Mouse (Mus musculus) ES-E14 (cell line): ENCODE data around the gene Myh10. TPM values are rescaled to one million over a fixed set of nuclear protein-coding genes. Genes with fewer than 3 reads are reported as not detected.
"Not testable (repeated sequence)": the region's sequence is repeated elsewhere in the genome, so short reads cannot be mapped to it uniquely, and the experiment has no call there.

Experiments used
- DNase-seq: peaks from one replicate; pipeline ENCODE4 v3.0.0-alpha.2; 2013; ENCODE audit warnings: low read depth, low spot score
- H3K27ac ChIP-seq: 2 replicates; pipeline ENCODE4 v1.5.1; 2012; ENCODE audit warnings: low read depth, mild to moderate bottlenecking, low read length, moderate library complexity, mixed read lengths; ENCODE audit not compliant: poor library complexity, insufficient read depth, severe bottlenecking
- H3K36me3 ChIP-seq: 2 replicates; pipeline ENCODE4 v1.6.1; 2012; ENCODE audit warnings: mild to moderate bottlenecking, low read length, moderate library complexity, mixed read lengths; ENCODE audit not compliant: control insufficient read depth, poor library complexity, insufficient read depth, severe bottlenecking
- H3K4me1 ChIP-seq, 2 experiments: fragments of 150-350 bp in 1 of 2; sonication (generic) in 1 of 2; 2 replicates each; pipeline ENCODE4 v1.6.1; 2012; ENCODE audit warnings: low read length in 2 of 2, mild to moderate bottlenecking in 1 of 2, mixed read lengths in 1 of 2; ENCODE audit not compliant: control insufficient read depth in 2 of 2, insufficient read depth in 2 of 2, poor library complexity in 1 of 2
- H3K4me3 ChIP-seq, 2 experiments: fragments of 150-350 bp in 1 of 2; sonication (generic) in 1 of 2; 2 replicates each; pipeline ENCODE4 v1.5.1; 2012; ENCODE audit warnings: low read length in 2 of 2, low read depth in 1 of 2, mild to moderate bottlenecking in 1 of 2, mixed read lengths in 1 of 2; ENCODE audit not compliant: insufficient read depth in 1 of 2, poor library complexity in 1 of 2, severe bottlenecking in 1 of 2
- H3K9ac ChIP-seq: 2 replicates; pipeline ENCODE4 v1.6.1; 2012; ENCODE audit warnings: low read depth, mild to moderate bottlenecking, low read length, mixed read lengths; ENCODE audit not compliant: poor library complexity, insufficient read depth, severe bottlenecking
- H3K9me3 ChIP-seq: fragments of 150-350 bp; sonication (generic); 2 replicates; pipeline ENCODE4 v1.6.1; 2012; ENCODE audit warnings: low read depth, mild to moderate bottlenecking, low read length; ENCODE audit not compliant: control insufficient read depth, insufficient read depth
- CHD2 ChIP-seq: IDR thresholded peaks from 2 replicates; pipeline ENCODE4 v1.6.1; 2014; ENCODE audit warnings: mild to moderate bottlenecking, low read depth, low read length, inconsistent platforms
- HCFC1 ChIP-seq: IDR thresholded peaks from 2 replicates; pipeline ENCODE4 v1.6.1; 2012; ENCODE audit warnings: low read length, inconsistent platforms, borderline replicate concordance; ENCODE audit not compliant: insufficient read depth
- MAFK ChIP-seq: IDR thresholded peaks from 2 replicates; pipeline ENCODE4 v1.6.1; 2014; ENCODE audit warnings: mild to moderate bottlenecking, low read depth, low read length, inconsistent platforms; ENCODE audit not compliant: insufficient read depth
- ZC3H11A ChIP-seq: IDR thresholded peaks from 2 replicates; pipeline ENCODE4 v1.6.1; 2012; ENCODE audit warnings: low read depth, mild to moderate bottlenecking, inconsistent platforms, low read length, borderline replicate concordance
- ZNF384 ChIP-seq: IDR thresholded peaks from 2 replicates; pipeline ENCODE4 v1.6.1; 2012; ENCODE audit warnings: low read depth, low read length, inconsistent platforms
- in situ Hi-C, 2 experiments: fragments of 600-800 bp; cut with MboI; formaldehyde crosslinking; loops; one replicate each; pipeline ENCODE4 v1.15.1; 2025; ENCODE audit warnings: low sequenced_read_pairs in 2 of 2, inconsistent platforms in 1 of 2; ENCODE audit not compliant: unreplicated experiment in 2 of 2
- total RNA-seq: library from RNA; depleted of rRNA; stranded (reverse); fragments of 300-350 nt; gene quantifications from 2 replicates; pipeline ENCODE4 v1.2.3, GENCODE M21; 2012

Myh10 gene
- total RNA-seq, 1 experiment, result 107 TPM

- Histone ChIP-seq H3K9ac (no peak overlapping the region), H3K9me3 (no peaks in the 10 kb centered on the region), H3K4me3 (no peak overlapping the region), H3K36me3 (peaks cover 2% of the 10 kb centered on the region; the same call in 1 of the 2 replicates), H3K4me1 (no peaks in the 10 kb centered on the region), H3K27ac (no peak overlapping the region)
- in situ Hi-C loops, result no loop called here
- no peak for DNase-seq
- TF ChIP-seq HCFC1 (no peak), ZC3H11A (no peak), ZNF384 (no peak), MAFK (no peak), CHD2 (no peak)
These were observed 40.7 kb downstream of the Myh10 start for GRCm38 (mm10) chr11:68732066-68732465.

GRCm38 (mm10) chr11:68733401-68733800, 42.0 kb downstream of the Myh10 start:
- H3K4me3 ChIP-seq, H3K36me3 ChIP-seq, H3K9ac ChIP-seq, in situ Hi-C loops, H3K9me3 ChIP-seq, DNase-seq, H3K4me1 ChIP-seq, H3K27ac ChIP-seq: not testable (repeated sequence)

- Histone ChIP-seq H3K9me3 (no peaks in the 10 kb centered on the region), H3K9ac (no peak overlapping the region), H3K36me3 (no peaks in the 10 kb centered on the region; the same call in 1 of the 2 replicates), H3K27ac (no peak overlapping the region), H3K4me3 (no peak overlapping the region), H3K4me1 (no peaks in the 10 kb centered on the region)
- no peak for DNase-seq
- in situ Hi-C loops, result no loop called here
- TF ChIP-seq HCFC1 (no peak), MAFK (no peak), CHD2 (no peak), ZNF384 (no peak), ZC3H11A (no peak)
These were observed 48.1 kb downstream of the Myh10 start for GRCm38 (mm10) chr11:68739509-68739908.

- peak; percentile 29 for DNase-seq
- H3K36me3 ChIP-seq, result no peaks in the 10 kb centered on the region
- H3K9ac ChIP-seq, result no peak overlapping the region
- H3K4me1 ChIP-seq, result no peaks in the 10 kb centered on the region
- in situ Hi-C loops, result no loop called here
- H3K27ac ChIP-seq, result no peak overlapping the region
- no peak overlapping the region for H3K4me3 ChIP-seq
- no peak for TF ChIP-seq HCFC1
- no peaks in the 10 kb centered on the region for H3K9me3 ChIP-seq
These were observed 51.3 kb downstream of the Myh10 start for GRCm38 (mm10) chr11:68742658-68743057.

- no peak overlapping the region for H3K9ac ChIP-seq
- no peaks in the 10 kb centered on the region for H3K36me3 ChIP-seq
- H3K4me3 ChIP-seq, result no peak overlapping the region
- H3K27ac ChIP-seq, result no peak overlapping the region
- no peak for DNase-seq
- no peaks in the 10 kb centered on the region for H3K9me3 ChIP-seq
- no peaks in the 10 kb centered on the region for H3K4me1 ChIP-seq
- in situ Hi-C loops, result no loop called here
- TF ChIP-seq ZNF384, result no peak
- TF ChIP-seq ZC3H11A, result no peak
- no peak for TF ChIP-seq CHD2
- TF ChIP-seq MAFK, result no peak
- TF ChIP-seq HCFC1, result no peak
These were observed 52.8 kb downstream of the Myh10 start for GRCm38 (mm10) chr11:68744150-68744549.
